Comparison of ENCODE assay signal across 18 mouse cellular contexts in genomic region chr6:47341503-47341884, GRCm38 (mm10).
DNase-seq lines count a peak whose midpoint lies in the region; ATAC-seq and TF ChIP-seq lines count a peak whose summit lies in the region.
"Had no signal": no experiment of that assay in that cellular context is flagged by ENCODE, and none has a peak within 500 bp of the region (broad histone marks: within the 10 kb centered on the region; RNA-seq: fewer than 3 reads in every experiment).

No protein-coding gene starts in this region.

- H3K4me3 ChIP-seq in stomach, embryonic 15.5 days (replicated peaks): no peak overlapping the region
- H3K4me3 ChIP-seq in stomach, postnatal 0 days (ENCODE audit: low read depth, low read length): no peak overlapping the region
- H3K4me3 ChIP-seq in kidney, embryonic 14.5 days (ENCODE audit: low read length): no peak overlapping the region
- H3K4me3 ChIP-seq in forebrain, embryonic 11.5 days (ENCODE audit: low read depth, low read length): no peak overlapping the region
- H3K4me3 ChIP-seq in gastrocnemius, adult 2 months: no peak overlapping the region
- H3K4me3 ChIP-seq: embryonic facial prominence, embryonic 12.5 days; hindbrain, embryonic 10.5 days; liver, embryonic 12.5 days; megakaryocyte, embryonic 14.5 days; midbrain, embryonic 15.5 days had no signal

- DNase-seq in stomach, postnatal 0 days (ENCODE audit: low spot score): no peak
- peak; percentile 24 to 49 for DNase-seq in kidney, postnatal 4 days
- no peak for DNase-seq in frontal cortex, postnatal 10 days (ENCODE audit: low spot score in 2 of 2)
- no peak for DNase-seq in forebrain, embryonic 11.5 days (ENCODE audit: low spot score)
- no peak for DNase-seq in gastrocnemius, adult 2 months
- DNase-seq: adrenal gland, postnatal 10 days; B cell, adult 2 months; cerebellum, adult 18-20 months; cerebellum, postnatal 36 days; gastrocnemius, postnatal 14 days; thymus, postnatal 25 days had no signal

- ATAC-seq in stomach, embryonic 15.5 days (ENCODE audit: insufficient read depth, low FRiP score, low read depth): no peak
- no peak for ATAC-seq in stomach, postnatal 0 days (ENCODE audit: low FRiP score, low TSS enrichment)
- ATAC-seq in kidney, embryonic 14.5 days (ENCODE audit: low FRiP score, low TSS enrichment): no peak; the same call in 1 of the 2 replicates
- no peak for ATAC-seq in forebrain, embryonic 11.5 days (replicated peaks; ENCODE audit: low FRiP score)
- ATAC-seq: liver, embryonic 12.5 days; midbrain, embryonic 15.5 days had no signal

- H3K4me1 ChIP-seq in stomach, embryonic 15.5 days: no peaks in the 10 kb centered on the region
- H3K4me1 ChIP-seq in stomach, postnatal 0 days (replicated peaks; ENCODE audit: control insufficient read depth, insufficient read depth): no peaks in the 10 kb centered on the region
- no peaks in the 10 kb centered on the region for H3K4me1 ChIP-seq in kidney, embryonic 14.5 days (ENCODE audit: control insufficient read depth, insufficient read depth, low read length)
- H3K4me1 ChIP-seq in forebrain, embryonic 11.5 days (replicated peaks; ENCODE audit: control insufficient read depth, insufficient read depth, low read length): no peaks in the 10 kb centered on the region
- H3K4me1 ChIP-seq: embryonic facial prominence, embryonic 12.5 days; hindbrain, embryonic 10.5 days had no signal

- no peaks in the 10 kb centered on the region for H3K27me3 ChIP-seq in stomach, embryonic 15.5 days (replicated peaks)
- no peaks in the 10 kb centered on the region for H3K27me3 ChIP-seq in stomach, postnatal 0 days (ENCODE audit: control insufficient read depth, insufficient read depth, low read length)
- H3K27me3 ChIP-seq in kidney, embryonic 14.5 days (ENCODE audit: control insufficient read depth, insufficient read depth, low read length): no peaks in the 10 kb centered on the region
- H3K27me3 ChIP-seq in forebrain, embryonic 11.5 days (ENCODE audit: control insufficient read depth, insufficient read depth, low read length): no peaks in the 10 kb centered on the region
- H3K27me3 ChIP-seq: embryonic facial prominence, embryonic 12.5 days; liver, embryonic 12.5 days; megakaryocyte, embryonic 14.5 days; midbrain, embryonic 15.5 days had no signal

- TF ChIP-seq CTCF in stomach, postnatal 0 days (IDR thresholded peaks at IDR 0.05; ENCODE audit: low read depth): no peak
- no peak for TF ChIP-seq CTCF in gastrocnemius, adult 2 months (IDR thresholded peaks at IDR 0.05)

- intact Hi-C loops in gastrocnemius, adult 2 months (cut with DNase I): no loop called here

- no peaks in the 10 kb centered on the region for H3K36me3 ChIP-seq in stomach, embryonic 15.5 days
- H3K36me3 ChIP-seq in stomach, postnatal 0 days (ENCODE audit: control insufficient read depth, insufficient read depth, low read length): no peaks in the 10 kb centered on the region
- no peaks in the 10 kb centered on the region for H3K36me3 ChIP-seq in kidney, embryonic 14.5 days (ENCODE audit: control insufficient read depth, insufficient read depth, low read length)
- no peaks in the 10 kb centered on the region for H3K36me3 ChIP-seq in forebrain, embryonic 11.5 days (ENCODE audit: control insufficient read depth, insufficient read depth, low read length)
- H3K36me3 ChIP-seq: embryonic facial prominence, embryonic 12.5 days; hindbrain, embryonic 10.5 days; liver, embryonic 12.5 days; midbrain, embryonic 15.5 days had no signal

- H3K27ac ChIP-seq in stomach, embryonic 15.5 days: peak overlapping the region; percentile 31; the same call in 1 of the 2 replicates
- H3K27ac ChIP-seq in stomach, postnatal 0 days (replicated peaks): no peak overlapping the region
- peak overlapping the region; percentile 57; the same call in 1 of the 2 replicates for H3K27ac ChIP-seq in kidney, embryonic 14.5 days (ENCODE audit: low read depth, low read length)
- no peak overlapping the region for H3K27ac ChIP-seq in forebrain, embryonic 11.5 days (ENCODE audit: low read depth, low read length)
- H3K27ac ChIP-seq in gastrocnemius, adult 2 months: no peak overlapping the region
- H3K27ac ChIP-seq: embryonic facial prominence, embryonic 12.5 days; hindbrain, embryonic 10.5 days; liver, embryonic 12.5 days; midbrain, embryonic 15.5 days had no signal

- no peaks in the 10 kb centered on the region for H3K9me3 ChIP-seq in stomach, embryonic 15.5 days
- H3K9me3 ChIP-seq in stomach, postnatal 0 days (ENCODE audit: control insufficient read depth, low read length): no peaks in the 10 kb centered on the region
- H3K9me3 ChIP-seq in kidney, embryonic 14.5 days (ENCODE audit: control insufficient read depth, low read length): no peaks in the 10 kb centered on the region
- no peaks in the 10 kb centered on the region for H3K9me3 ChIP-seq in forebrain, embryonic 11.5 days (ENCODE audit: control insufficient read depth, low read length)
- H3K9me3 ChIP-seq: embryonic facial prominence, embryonic 12.5 days; hindbrain, embryonic 10.5 days; liver, embryonic 12.5 days; megakaryocyte, embryonic 14.5 days; midbrain, embryonic 15.5 days had no signal

- no peak overlapping the region for H3K9ac ChIP-seq in stomach, embryonic 15.5 days
- no peak overlapping the region for H3K9ac ChIP-seq in stomach, postnatal 0 days (ENCODE audit: low read length)
- no peak overlapping the region for H3K9ac ChIP-seq in kidney, embryonic 14.5 days (ENCODE audit: low read depth, low read length)
- no peak overlapping the region for H3K9ac ChIP-seq in forebrain, embryonic 11.5 days (ENCODE audit: low read length)
- H3K9ac ChIP-seq: embryonic facial prominence, embryonic 12.5 days; liver, embryonic 12.5 days; midbrain, embryonic 15.5 days had no signal

- TF ChIP-seq EP300 in stomach, postnatal 0 days (optimal IDR thresholded peaks at IDR 0.05): no peak

- H3K4me2 ChIP-seq in stomach, embryonic 15.5 days: no peak overlapping the region
- H3K4me2 ChIP-seq in stomach, postnatal 0 days (replicated peaks; ENCODE audit: low read depth): no peak overlapping the region
- no peak overlapping the region for H3K4me2 ChIP-seq in kidney, embryonic 14.5 days (replicated peaks; ENCODE audit: low read depth, low read length)
- no peak overlapping the region for H3K4me2 ChIP-seq in forebrain, embryonic 11.5 days (ENCODE audit: low read depth, low read length, severe bottlenecking)
- H3K4me2 ChIP-seq: embryonic facial prominence, embryonic 12.5 days; liver, embryonic 12.5 days; midbrain, embryonic 15.5 days had no signal

- WGBS in stomach, embryonic 15.5 days: 71% methylated on average over 6 of the region's 6 CpGs
- 73% methylated on average over 6 of the region's 6 CpGs for WGBS in stomach, postnatal 0 days
- 52% methylated on average over 6 of the region's 6 CpGs for WGBS in kidney, embryonic 14.5 days
- WGBS in forebrain, embryonic 11.5 days: 74% methylated on average over 6 of the region's 6 CpGs

Comparison
In these comparisons a context has a peak if more than half of its experiments do, and no peak if none do; other contexts are left out.
1. H3K27ac ChIP-seq: peak in stomach, embryonic 15.5 days (single experiment) and kidney, embryonic 14.5 days (single experiment); none in stomach, postnatal 0 days (single experiment), forebrain, embryonic 11.5 days (single experiment) and gastrocnemius, adult 2 months (single experiment).
2. DNase-seq: peak in kidney, postnatal 4 days (2 of 2); none in stomach, postnatal 0 days (single experiment), frontal cortex, postnatal 10 days (0 of 2), forebrain, embryonic 11.5 days (single experiment) and gastrocnemius, adult 2 months (single experiment).